Mouse (Mus musculus) hindbrain, embryonic 14.5 days (tissue): Measurements from ENCODE around the gene Pax6. TPM values are rescaled to one million over a fixed set of nuclear protein-coding genes. Genes with fewer than 3 reads are reported as not detected.
A peak's percentile ranks its signal among the peaks of the same experiment; 100 is the strongest.

ENCODE experiments used
- ATAC-seq: fragments of 200-750 bp; cut with Nextera tagmentation; 2 replicates; pipeline ENCODE4 v1.8.0; 2017; ENCODE audit warnings: moderate number of reproducible peaks, mild to moderate bottlenecking, moderate TSS enrichment, moderate library complexity; ENCODE audit not compliant: low FRiP score
- DNase-seq: peaks from one replicate; pipeline ENCODE4 v3.0.0-alpha.2; 2015; ENCODE audit warnings: low spot score
- H3K27ac ChIP-seq: fragments of 300-500 bp; sonication (generic); 2 replicates; pipeline ENCODE4 v1.5.1; 2014; ENCODE audit warnings: mild to moderate bottlenecking, moderate library complexity
- H3K27me3 ChIP-seq: fragments of 300-500 bp; sonication (generic); 2 replicates; pipeline ENCODE4 v1.6.1; 2014; ENCODE audit warnings: mild to moderate bottlenecking, low read length, mixed read lengths; ENCODE audit not compliant: control insufficient read depth, insufficient read depth
- H3K36me3 ChIP-seq: fragments of 300-500 bp; sonication (generic); replicated peaks from 2 replicates; pipeline ENCODE4 v1.6.1; 2014; ENCODE audit not compliant: control insufficient read depth, insufficient read depth
- H3K4me1 ChIP-seq: fragments of 300-500 bp; sonication (generic); replicated peaks from 2 replicates; pipeline ENCODE4 v1.6.1; 2014; ENCODE audit warnings: antibody characterized with exemption, low read length, mixed read lengths; ENCODE audit not compliant: control insufficient read depth, insufficient read depth
- H3K4me2 ChIP-seq: fragments of 300-500 bp; sonication (generic); replicated peaks from 2 replicates; pipeline ENCODE4 v1.6.1; 2014; ENCODE audit warnings: mild to moderate bottlenecking, moderate library complexity
- H3K4me3 ChIP-seq: fragments of 300-500 bp; sonication (generic); replicated peaks from 2 replicates; pipeline ENCODE4 v1.5.1; 2014; ENCODE audit warnings: mild to moderate bottlenecking, low read length
- H3K9ac ChIP-seq: fragments of 300-500 bp; sonication (generic); 2 replicates; pipeline ENCODE4 v1.6.1; 2014
- H3K9me3 ChIP-seq: fragments of 300-500 bp; sonication (generic); 2 replicates; pipeline ENCODE4 v1.6.1; 2016; ENCODE audit warnings: low read length; ENCODE audit not compliant: control insufficient read depth
- WGBS: fragments of 180-500 bp; shearing (Covaris S2); extraction: QIAGEN DNeasy Blood & Tissue Kit; methylation state at CpG from one replicate; pipeline ENCODE4 v1.1.7; 2014; 5-methylcytosine and 5-hydroxymethylcytosine counted together
- polyA plus RNA-seq: library from polyadenylated mRNA; unstranded; fragments of >200 nt; fragmentation: Nextera tagmentation; extraction: Ambion mirVana; gene quantifications from 2 replicates; pipeline ENCODE4 v1.2.1, GENCODE M21; 2014

Gene Pax6
- polyA plus RNA-seq, 1 experiment from 2014 or later: 26.9 TPM

- ATAC-seq: no peak
Observed at GRCm38 (mm10) chr2:105686363-105687316, 17.9 kb downstream of the Pax6 start.

GRCm38 (mm10) chr2:105687317-105687991, 18.8 kb downstream of the Pax6 start:
- peaks cover 15% of the 10 kb centered on the region for H3K4me1 ChIP-seq
- H3K4me2 ChIP-seq: peak overlapping the region; percentile 40
- H3K36me3 ChIP-seq: no peaks in the 10 kb centered on the region
- H3K27me3 ChIP-seq: peaks cover 89% of the 10 kb centered on the region
- H3K27ac ChIP-seq: peak overlapping the region; percentile 48; the same call in 1 of the 2 replicates
- H3K9ac ChIP-seq: 0 out of 2 replicates have a peak overlapping the region, but pooled peaks have one; percentile 7
- ATAC-seq (no peak), DNase-seq (peak; percentile 41)
- WGBS: 10% methylated on average over 13 of the region's 13 CpGs
- H3K9me3 ChIP-seq: no peaks in the 10 kb centered on the region
- peak overlapping the region; percentile 7; the same call in 1 of the 2 replicates for H3K4me3 ChIP-seq

More at GRCm38 (mm10) chr2:105686363-105687316, 17.9 kb downstream of the Pax6 start:
- Histone ChIP-seq H3K4me3 (no peak overlapping the region), H3K27ac (no peak overlapping the region), H3K4me2 (peak overlapping the region; percentile 40), H3K9ac (0 out of 2 replicates have a peak overlapping the region, but pooled peaks have one; percentile 18), H3K4me1 (peaks cover 15% of the 10 kb centered on the region), H3K36me3 (no peaks in the 10 kb centered on the region), H3K27me3 (peaks cover 81% of the 10 kb centered on the region), H3K9me3 (no peaks in the 10 kb centered on the region)
- 6% methylated on average over 35 of the region's 36 CpGs for WGBS
- DNase-seq: no peak

- Histone ChIP-seq H3K9ac (0 out of 2 replicates have a peak overlapping the region, but pooled peaks have one; percentile 7), H3K27ac (peak overlapping the region; percentile 48; the same call in 1 of the 2 replicates), H3K4me2 (peak overlapping the region; percentile 40), H3K4me3 (peak overlapping the region; percentile 7), H3K4me1 (peaks cover 15% of the 10 kb centered on the region), H3K27me3 (peaks cover 91% of the 10 kb centered on the region), H3K36me3 (no peaks in the 10 kb centered on the region), H3K9me3 (no peaks in the 10 kb centered on the region)
- no peak for ATAC-seq
- peak; percentile 41 for DNase-seq
- WGBS: 5% methylated on average over 17 of the region's 17 CpGs
Observed at GRCm38 (mm10) chr2:105688011-105688410, 19.3 kb downstream of the Pax6 start.

GRCm38 (mm10) chr2:105688436-105689303, 20.0 kb downstream of the Pax6 start:
- no peak for ATAC-seq
- H3K27ac ChIP-seq: peak overlapping the region; percentile 55; the same call in 1 of the 2 replicates
- peak overlapping the region; percentile 7 for H3K4me3 ChIP-seq
- no peaks in the 10 kb centered on the region for H3K9me3 ChIP-seq
- H3K27me3 ChIP-seq: peaks cover 87% of the 10 kb centered on the region
- H3K36me3 ChIP-seq: no peaks in the 10 kb centered on the region
- 2% methylated on average over 25 of the region's 25 CpGs for WGBS
- H3K4me1 ChIP-seq: peaks cover 15% of the 10 kb centered on the region
- H3K9ac ChIP-seq: peak overlapping the region; percentile 36; the same call in 1 of the 2 replicates
- H3K4me2 ChIP-seq: peak overlapping the region; percentile 40
- DNase-seq: no peak

GRCm38 (mm10) chr2:105689304-105689770, 20.6 kb downstream of the Pax6 start:
- WGBS: 0% methylated on average over 15 of the region's 15 CpGs
- Histone ChIP-seq H3K4me1 (peaks cover 15% of the 10 kb centered on the region), H3K27me3 (peaks cover 81% of the 10 kb centered on the region), H3K9me3 (no peaks in the 10 kb centered on the region), H3K27ac (peak overlapping the region; percentile 55), H3K4me3 (peak overlapping the region; percentile 7; the same call in 1 of the 2 replicates), H3K9ac (no peak overlapping the region; the same call in 1 of the 2 replicates), H3K4me2 (peak overlapping the region; percentile 40), H3K36me3 (no peaks in the 10 kb centered on the region)
- ATAC-seq: no peak
- DNase-seq: peak; percentile 31

GRCm38 (mm10) chr2:105689771-105690639, 21.3 kb downstream of the Pax6 start:
- peaks cover 75% of the 10 kb centered on the region for H3K27me3 ChIP-seq
- peak overlapping the region; percentile 55 for H3K27ac ChIP-seq
- H3K9ac ChIP-seq: no peak overlapping the region
- no peaks in the 10 kb centered on the region for H3K36me3 ChIP-seq
- ATAC-seq (peak; percentile 64; the same call in 1 of the 2 replicates), DNase-seq (peak; percentile 44)
- peak overlapping the region; percentile 40 for H3K4me2 ChIP-seq
- no peaks in the 10 kb centered on the region for H3K9me3 ChIP-seq
- H3K4me3 ChIP-seq: peak overlapping the region; percentile 7; the same call in 1 of the 2 replicates
- peaks cover 15% of the 10 kb centered on the region for H3K4me1 ChIP-seq
- 1% methylated on average over 28 of the region's 28 CpGs for WGBS

- Histone ChIP-seq H3K27me3 (peaks cover 62% of the 10 kb centered on the region), H3K9ac (no peak overlapping the region), H3K27ac (no peak overlapping the region), H3K4me2 (no peak overlapping the region), H3K4me3 (no peak overlapping the region), H3K9me3 (no peaks in the 10 kb centered on the region), H3K36me3 (peaks cover 3% of the 10 kb centered on the region), H3K4me1 (peaks cover 15% of the 10 kb centered on the region)
- ATAC-seq: no peak
- WGBS: 11% methylated on average over 10 of the region's 10 CpGs
- no peak for DNase-seq
Observed at GRCm38 (mm10) chr2:105691296-105691695, 22.6 kb downstream of the Pax6 start.

- 44% methylated on average over 5 of the region's 5 CpGs for WGBS
- H3K4me3 ChIP-seq: no peak overlapping the region
- peaks cover 3% of the 10 kb centered on the region for H3K27me3 ChIP-seq
- H3K4me2 ChIP-seq: no peak overlapping the region
- no peak overlapping the region for H3K9ac ChIP-seq
- no peak for ATAC-seq
- DNase-seq: no peak
- H3K9me3 ChIP-seq: no peaks in the 10 kb centered on the region
- no peak overlapping the region for H3K27ac ChIP-seq
- H3K36me3 ChIP-seq: peaks cover 6% of the 10 kb centered on the region
- no peaks in the 10 kb centered on the region for H3K4me1 ChIP-seq
Observed at GRCm38 (mm10) chr2:105697741-105698140, 29.0 kb downstream of the Pax6 start.
